Mouse (Mus musculus) macrophage (primary cell): Measurements from ENCODE around the gene R3hdm1. TPM values are rescaled to one million over a fixed set of nuclear protein-coding genes. Genes with fewer than 3 reads are reported as not detected.
"Not testable (repeated sequence)": the region's sequence is repeated elsewhere in the genome, so short reads cannot be mapped to it uniquely, and the experiment has no call there.

Experiments
- H3K27ac ChIP-seq: fragments of 350-480 bp; formaldehyde crosslinking; 2 replicates; pipeline ENCODE4 v1.9.0; 2021
- H3K36me3 ChIP-seq: fragments of 350-480 bp; formaldehyde crosslinking; 2 replicates; pipeline ENCODE4 v1.9.0; 2021; ENCODE audit errors: inconsistent target
- H3K4me3 ChIP-seq: fragments of 350-480 bp; formaldehyde crosslinking; 2 replicates; pipeline ENCODE4 v1.9.0; 2021; ENCODE audit errors: inconsistent target
- H3K79me2 ChIP-seq: fragments of 350-480 bp; formaldehyde crosslinking; 2 replicates; pipeline ENCODE4 v1.9.0; 2021; ENCODE audit errors: inconsistent target
- WGBS: methylation state at CpG from one replicate; pipeline ENCODE4 v1.1.7; 2026; ENCODE audit warnings: inconsistent platforms; ENCODE audit not compliant: missing documents; 5-methylcytosine and 5-hydroxymethylcytosine counted together
- polyA plus RNA-seq: library from polyadenylated mRNA; stranded (reverse); fragments of 250-400 nt; gene quantifications from 3 replicates; pipeline ENCODE4 v1.2.4, GENCODE M21; 2018; ENCODE audit warnings: inconsistent platforms

R3hdm1 gene
- polyA plus RNA-seq, 1 experiment from 2014 or later = 109 TPM

DNA sequence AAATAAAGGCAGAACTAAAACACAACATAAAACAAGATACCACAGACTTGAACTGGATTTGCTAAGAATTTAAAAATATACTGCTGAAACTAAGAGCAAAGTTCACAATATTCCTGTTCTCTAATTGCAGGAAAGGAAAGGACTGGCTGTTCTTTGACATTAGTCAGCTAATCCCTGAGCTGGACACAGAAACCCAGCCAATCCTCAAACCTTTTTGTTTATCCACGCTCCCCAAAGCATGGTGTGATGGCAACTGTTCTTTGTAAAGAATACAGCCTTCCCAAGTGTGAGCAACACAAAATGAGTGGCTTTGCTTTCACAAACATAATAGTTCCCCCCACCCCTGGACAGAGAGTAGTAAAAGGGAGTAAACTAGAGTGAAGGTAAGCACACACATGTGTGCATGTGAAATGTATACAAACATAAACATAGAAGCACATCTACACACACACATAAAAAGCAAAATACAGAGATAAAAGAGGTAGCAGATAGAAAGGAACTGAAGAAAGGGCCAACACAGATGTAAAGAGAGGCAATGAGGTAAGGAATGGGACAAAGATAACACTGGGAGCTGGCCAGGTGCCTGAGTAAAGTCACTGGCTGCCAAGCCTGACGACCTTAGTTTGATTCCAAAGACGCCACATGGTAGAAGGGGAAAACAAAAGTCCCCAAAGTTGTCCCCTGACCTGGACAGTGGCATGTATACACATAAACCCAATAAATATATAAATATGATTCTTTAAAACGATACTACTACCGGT is 22.0 kb upstream of the R3hdm1 start:
- Histone ChIP-seq H3K36me3 (no peaks in the 10 kb centered on the region), H3K4me3 (no peak overlapping the region), H3K79me2 (no peaks in the 10 kb centered on the region), H3K27ac (no peak overlapping the region)
- WGBS = 87% methylated on average over 5 of the region's 5 CpGs

DNA sequence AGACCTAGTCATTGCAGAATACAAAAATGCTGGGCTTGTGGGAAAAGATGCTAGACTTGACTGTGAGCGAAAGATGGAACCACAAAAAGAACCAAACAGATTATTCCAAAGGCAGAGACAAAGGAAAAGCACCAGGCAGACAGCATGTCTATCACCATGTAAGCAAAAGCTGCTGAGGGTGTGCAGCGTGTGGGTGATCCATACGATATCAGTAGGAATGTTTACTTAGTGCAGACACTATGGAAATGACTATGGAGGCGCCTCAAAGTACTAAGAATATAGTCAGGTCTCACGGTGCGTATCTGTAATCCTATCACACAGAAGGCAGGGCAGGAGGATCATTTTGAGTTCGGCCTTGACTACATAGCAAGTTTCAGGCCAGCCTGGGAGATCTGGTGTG is 21.2 kb upstream of the R3hdm1 start:
- no peak overlapping the region for H3K27ac ChIP-seq
- no peaks in the 10 kb centered on the region for H3K36me3 ChIP-seq
- H3K4me3 ChIP-seq = no peak overlapping the region
- H3K79me2 ChIP-seq = no peaks in the 10 kb centered on the region
- WGBS = 98% methylated on average over 6 of the region's 7 CpGs

DNA sequence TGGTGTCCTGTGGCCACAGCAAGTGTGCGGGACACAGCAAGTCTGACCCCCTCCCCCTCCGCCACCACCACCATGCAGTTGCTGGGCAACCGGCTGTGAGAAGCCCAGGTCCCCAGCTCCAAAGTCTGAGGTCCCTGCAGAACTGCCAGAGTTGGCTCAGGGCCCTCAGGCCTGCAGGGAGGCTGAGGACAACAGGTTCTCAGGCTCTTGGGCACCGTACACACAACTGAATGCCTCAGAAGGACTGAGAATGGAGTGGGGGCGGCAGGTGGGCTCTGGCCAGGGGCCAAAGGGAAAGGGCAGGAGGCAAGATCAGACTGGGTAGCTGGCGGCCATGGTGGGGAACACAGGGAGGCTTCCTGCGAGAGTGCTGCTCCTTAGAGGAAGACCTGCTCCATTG is 20.3 kb upstream of the R3hdm1 start:
- H3K79me2 ChIP-seq = no peaks in the 10 kb centered on the region
- WGBS = 95% methylated on average over 7 of the region's 7 CpGs
- no peak overlapping the region for H3K4me3 ChIP-seq
- no peak overlapping the region for H3K27ac ChIP-seq
- no peaks in the 10 kb centered on the region for H3K36me3 ChIP-seq

DNA sequence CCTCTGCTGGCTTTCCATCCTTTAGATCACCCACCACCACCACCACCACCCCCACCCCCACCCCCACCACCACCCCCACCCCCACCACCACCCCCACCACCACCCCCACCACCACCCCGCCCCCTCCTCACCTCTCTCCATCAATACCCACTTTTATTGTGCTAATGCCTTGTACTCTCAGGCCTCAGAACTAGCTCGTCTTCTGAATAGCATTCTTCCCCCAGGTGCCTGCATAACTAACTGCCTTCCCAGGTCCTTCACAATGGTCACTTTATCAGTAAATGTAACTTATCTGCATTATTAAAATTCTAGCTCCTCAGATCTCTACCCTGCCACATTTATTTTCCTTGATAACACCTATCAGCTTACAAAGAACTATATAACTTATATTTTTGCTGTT is 8.4 kb upstream of the R3hdm1 start:
- no peaks in the 10 kb centered on the region for H3K79me2 ChIP-seq
- no peak overlapping the region for H3K4me3 ChIP-seq
- H3K27ac ChIP-seq = no peak overlapping the region
- 93% methylated on average over 1 of the region's 2 CpGs for WGBS
- no peaks in the 10 kb centered on the region for H3K36me3 ChIP-seq

DNA sequence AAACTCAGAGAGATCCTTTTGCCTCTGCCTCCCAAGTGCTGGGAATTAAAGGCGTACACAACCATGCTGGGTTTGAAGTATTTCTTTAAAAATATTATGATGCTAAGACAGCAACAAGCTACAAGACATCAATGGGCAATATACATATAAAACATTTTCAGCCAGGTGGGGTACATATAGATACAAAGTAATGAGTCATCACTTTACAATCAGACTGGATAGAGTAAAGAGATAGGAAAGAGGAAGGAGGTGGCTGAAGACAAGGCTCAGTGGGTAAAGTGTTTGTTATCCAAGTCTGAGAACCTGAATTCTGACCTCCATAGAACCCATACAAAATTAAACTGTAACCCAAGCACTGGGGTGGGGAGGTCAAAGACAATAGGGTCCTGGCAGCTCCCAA is 4.8 kb upstream of the R3hdm1 start:
- 100% methylated on average over 1 of the region's 1 CpGs for WGBS
- Histone ChIP-seq H3K27ac (no peak overlapping the region), H3K36me3 (no peaks in the 10 kb centered on the region), H3K4me3 (no peak overlapping the region), H3K79me2 (no peaks in the 10 kb centered on the region)

DNA sequence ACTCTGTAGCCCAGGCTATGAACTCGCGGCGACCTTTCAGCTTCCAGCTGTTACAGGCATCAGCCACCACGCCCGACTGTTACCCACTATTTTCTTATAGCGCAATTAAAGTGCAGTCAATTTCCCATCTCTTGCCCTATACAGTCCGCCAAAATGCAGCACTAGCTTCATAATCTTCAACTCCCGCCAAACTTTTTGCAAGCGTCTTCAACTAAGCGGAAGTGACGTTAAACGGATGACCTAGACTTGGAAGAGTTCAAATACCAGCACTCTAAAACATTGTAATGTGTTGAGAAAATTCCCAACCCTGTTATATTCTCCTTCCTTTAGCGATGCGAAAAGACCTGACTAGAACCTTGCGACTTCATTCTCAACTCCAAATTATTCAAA is 855 bp upstream of the R3hdm1 start:
- under 1% methylated on average over 15 of the region's 15 CpGs for WGBS
- H3K4me3 ChIP-seq = peak overlapping the region; percentile 69
- H3K36me3 ChIP-seq = no peaks in the 10 kb centered on the region
- peaks cover 37% of the 10 kb centered on the region for H3K79me2 ChIP-seq
- H3K27ac ChIP-seq = peak overlapping the region; percentile 78

DNA sequence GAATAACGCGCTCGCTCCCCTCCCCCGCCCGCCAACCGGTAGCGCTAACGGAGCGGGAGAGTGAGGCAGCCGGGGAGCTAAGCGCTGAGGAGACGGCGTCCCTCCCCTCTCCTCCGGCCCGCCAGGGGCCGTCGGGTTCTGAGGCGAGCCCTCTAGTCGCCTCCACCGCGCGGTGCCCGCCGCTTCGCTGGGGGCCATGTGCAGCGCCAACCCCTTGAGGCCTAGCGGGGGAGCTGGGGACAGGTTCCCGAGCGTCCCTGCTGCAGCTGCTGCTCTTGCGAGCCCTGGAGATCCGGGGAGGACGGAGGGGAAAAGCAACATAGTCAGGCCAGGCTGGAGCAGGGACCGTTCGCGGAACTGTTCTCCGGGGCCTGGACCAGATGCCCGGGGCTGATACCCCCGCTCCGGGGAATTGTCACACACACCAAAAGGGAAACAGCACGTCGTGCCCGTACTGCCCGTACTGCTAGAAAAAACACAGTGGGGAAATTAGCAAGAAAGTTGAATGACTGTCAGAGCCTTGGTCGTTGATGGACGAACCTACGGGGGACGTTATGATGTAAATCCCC is 503 bp downstream of the R3hdm1 start:
- WGBS = 1% methylated on average over 46 of the region's 47 CpGs
- H3K36me3 ChIP-seq = no peaks in the 10 kb centered on the region
- H3K4me3 ChIP-seq = peak overlapping the region; percentile 69
- H3K27ac ChIP-seq = peak overlapping the region; percentile 59
- peaks cover 50% of the 10 kb centered on the region for H3K79me2 ChIP-seq

DNA sequence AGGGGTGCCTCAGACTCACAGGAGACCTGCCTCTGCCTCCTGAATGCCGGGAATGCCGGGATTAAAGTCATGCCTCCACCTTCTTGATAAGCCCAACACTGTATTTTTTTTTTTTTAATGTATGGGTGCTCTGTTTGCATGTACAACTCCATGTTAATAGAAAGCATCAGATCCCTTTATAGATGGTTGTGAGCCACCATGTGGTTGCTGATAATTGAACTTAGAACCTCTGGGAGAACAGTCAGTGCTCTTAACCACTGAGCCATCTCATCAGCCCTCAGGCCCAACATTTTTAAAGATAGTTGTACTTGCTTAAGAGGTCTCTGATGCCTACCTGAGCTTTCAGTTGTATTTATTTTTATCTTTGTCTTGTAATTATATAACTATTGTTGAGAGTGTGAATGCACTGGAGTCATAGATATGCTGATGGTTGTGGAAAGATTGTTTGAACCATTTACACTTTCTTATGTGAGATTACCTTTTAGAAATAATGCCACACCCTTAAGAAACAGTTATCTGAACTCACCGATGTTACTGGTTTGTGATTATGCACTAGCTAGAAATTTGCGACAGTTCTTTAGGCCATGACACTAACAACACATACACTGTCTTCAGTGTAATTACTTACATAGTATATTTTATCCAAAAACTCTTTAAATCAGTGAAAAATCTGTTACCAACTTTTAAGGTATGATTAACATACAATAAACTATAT is 18.0 kb downstream of the R3hdm1 start:
- H3K4me3 ChIP-seq = no peak overlapping the region
- no peak overlapping the region for H3K27ac ChIP-seq
- H3K79me2 ChIP-seq = peaks cover 100% of the 10 kb centered on the region
- H3K36me3 ChIP-seq = no peaks in the 10 kb centered on the region
- WGBS = 99% methylated on average over 4 of the region's 4 CpGs

DNA sequence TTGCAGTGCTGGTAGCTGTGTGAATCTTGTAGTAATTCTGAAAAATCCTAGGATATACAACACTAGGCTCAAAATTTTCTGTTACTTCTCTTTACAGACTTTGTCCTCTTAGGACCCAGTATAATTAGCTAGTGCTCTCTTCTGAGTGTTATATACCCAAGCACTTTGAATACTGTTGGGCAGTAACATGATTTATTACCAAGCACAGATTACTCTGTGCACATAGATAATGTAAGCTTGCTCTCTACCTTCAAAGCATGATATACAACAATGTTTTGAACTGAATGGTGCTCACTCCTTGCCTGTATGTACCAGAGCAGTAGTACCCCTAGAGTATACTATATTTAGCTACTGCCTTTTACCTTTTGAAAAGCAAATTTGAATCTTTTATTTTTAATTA is 33.1 kb downstream of the R3hdm1 start:
- H3K36me3 ChIP-seq, H3K4me3 ChIP-seq, H3K27ac ChIP-seq: not testable (repeated sequence)
- peaks cover 100% of the 10 kb centered on the region for H3K79me2 ChIP-seq

DNA sequence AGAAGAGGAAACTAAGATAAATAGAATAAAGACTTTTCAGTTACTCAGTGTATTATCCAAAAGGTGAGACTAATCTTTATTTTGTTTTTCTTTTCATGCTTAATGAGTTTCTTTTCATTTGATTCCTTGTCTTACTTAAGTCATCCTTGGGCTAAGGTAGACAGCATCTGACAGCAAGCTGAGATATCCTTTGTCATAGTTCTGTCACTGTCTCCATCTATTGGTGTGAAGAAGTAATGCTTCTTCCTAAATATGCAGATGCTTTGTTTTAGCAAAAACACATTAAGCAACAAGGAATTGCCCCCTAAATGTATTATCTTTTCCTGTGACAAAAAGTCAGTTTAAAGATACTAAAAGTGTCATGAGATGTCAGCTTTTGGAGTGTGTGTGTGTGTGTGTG is 37.9 kb downstream of the R3hdm1 start:
- Histone ChIP-seq H3K27ac (no peak overlapping the region), H3K36me3 (no peaks in the 10 kb centered on the region), H3K79me2 (peaks cover 100% of the 10 kb centered on the region), H3K4me3 (no peak overlapping the region)

DNA sequence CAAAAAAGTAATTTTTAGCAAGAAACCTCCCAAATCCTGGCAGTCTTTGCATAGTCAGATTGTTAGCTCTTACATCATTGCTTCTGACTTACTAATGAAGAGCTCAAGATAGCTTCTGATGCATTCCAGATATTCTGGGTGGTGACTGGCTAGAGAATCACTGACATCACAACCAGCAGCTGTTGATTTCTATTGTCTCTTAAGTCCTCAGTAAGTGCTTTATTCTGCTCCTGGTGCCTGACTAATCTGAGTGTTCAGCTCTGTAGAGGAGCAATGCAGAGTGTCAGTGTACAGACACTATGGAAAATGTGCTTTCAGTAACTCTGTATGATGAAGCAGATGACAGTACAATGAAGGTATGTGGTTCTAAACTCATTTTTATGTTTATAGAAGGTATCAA is 38.6 kb downstream of the R3hdm1 start:
- Histone ChIP-seq H3K79me2 (peaks cover 100% of the 10 kb centered on the region), H3K36me3 (no peaks in the 10 kb centered on the region), H3K27ac (no peak overlapping the region), H3K4me3 (no peak overlapping the region)

DNA sequence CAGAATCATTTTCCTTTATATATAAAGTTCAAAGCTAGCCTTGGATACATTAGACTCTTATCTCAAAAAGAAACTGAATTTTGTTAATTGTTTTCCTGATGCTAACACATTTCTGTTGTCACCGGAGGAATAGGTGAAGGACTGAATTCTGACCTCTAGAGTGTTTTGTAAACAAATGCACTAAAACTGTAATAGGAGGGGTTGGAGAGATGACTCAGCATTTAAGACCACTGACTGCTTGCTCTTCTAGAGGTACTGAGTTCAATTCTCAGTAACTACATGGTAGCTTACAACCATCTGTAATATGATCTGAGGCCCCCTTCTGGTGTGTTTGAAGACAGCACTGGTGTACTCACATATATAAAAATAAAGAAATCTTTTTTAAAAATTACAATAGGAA is 63.9 kb downstream of the R3hdm1 start:
- 100% methylated on average over 1 of the region's 1 CpGs for WGBS
- Histone ChIP-seq H3K36me3 (no peaks in the 10 kb centered on the region), H3K27ac (no peak overlapping the region), H3K79me2 (no peaks in the 10 kb centered on the region), H3K4me3 (no peak overlapping the region)

DNA sequence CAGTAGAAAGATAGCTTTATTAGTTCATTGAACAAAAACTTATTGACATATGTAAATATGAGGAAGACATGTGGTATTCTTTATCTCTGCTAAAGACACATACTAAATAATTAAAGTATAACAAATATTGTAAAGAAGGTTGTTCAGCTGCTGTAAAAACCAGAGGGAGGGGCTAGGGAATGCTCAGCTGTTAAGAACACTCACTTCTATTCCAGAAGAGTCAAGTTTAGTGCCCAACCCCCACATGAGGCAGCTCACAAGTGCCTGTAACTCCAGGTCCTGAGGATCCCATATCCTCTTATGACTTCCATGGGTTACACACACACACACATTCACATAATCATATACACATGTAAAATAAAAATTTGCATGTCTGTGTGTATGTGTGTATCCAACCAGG is 67.0 kb downstream of the R3hdm1 start:
- Histone ChIP-seq H3K36me3 (0 out of 2 replicates have a peak, but pooled peaks cover 5% of the 10 kb centered on the region), H3K27ac (no peak overlapping the region), H3K4me3 (no peak overlapping the region), H3K79me2 (no peaks in the 10 kb centered on the region)

DNA sequence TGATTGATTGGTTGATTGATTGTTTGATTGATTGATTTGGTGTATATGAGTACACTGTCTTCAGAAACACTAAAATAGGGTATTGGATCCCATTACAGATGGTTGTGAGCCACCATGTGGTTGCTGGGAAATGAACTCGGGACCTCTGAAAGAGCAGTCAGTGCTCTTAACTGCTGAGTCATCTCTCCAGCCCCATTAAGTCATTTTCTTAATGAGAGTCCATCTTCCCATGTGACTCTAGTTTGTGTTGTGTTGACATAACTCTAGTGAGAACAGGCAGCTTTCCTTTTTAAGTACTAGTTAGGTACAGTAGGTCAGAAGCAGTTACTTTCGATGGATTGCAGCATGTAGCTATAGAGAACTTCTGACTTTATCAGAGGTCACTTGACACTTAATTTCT is 88.3 kb downstream of the R3hdm1 start:
- Histone ChIP-seq H3K36me3 (peaks cover 34% of the 10 kb centered on the region), H3K4me3 (no peak overlapping the region), H3K79me2 (no peaks in the 10 kb centered on the region), H3K27ac (no peak overlapping the region)
- 63% methylated on average over 2 of the region's 2 CpGs for WGBS

DNA sequence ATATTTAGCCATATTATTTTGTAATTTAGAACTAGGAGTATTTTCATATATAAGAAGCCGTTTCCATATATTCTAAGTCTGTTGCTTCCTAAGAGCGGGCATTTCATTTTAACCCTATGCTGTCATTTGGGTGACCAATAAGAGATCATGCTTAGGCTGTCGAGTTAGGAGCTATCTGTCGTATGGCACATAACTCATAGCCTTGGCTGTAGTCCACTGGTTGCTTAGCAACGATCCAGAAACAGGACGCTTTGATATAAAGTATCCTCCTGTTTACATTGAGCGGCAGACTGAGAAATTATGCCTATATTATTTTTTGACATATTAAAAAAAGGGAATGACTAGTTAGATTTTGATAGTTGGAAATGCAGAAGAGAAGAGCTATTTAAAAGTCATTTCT is 89.3 kb downstream of the R3hdm1 start:
- H3K4me3 ChIP-seq = no peak overlapping the region
- over 99% methylated on average over 7 of the region's 7 CpGs for WGBS
- no peak overlapping the region for H3K27ac ChIP-seq
- H3K36me3 ChIP-seq = peaks cover 24% of the 10 kb centered on the region
- no peaks in the 10 kb centered on the region for H3K79me2 ChIP-seq
